Mouse (Mus musculus): ENCODE results near the gene Stoml1. TPM values are rescaled to one million over a fixed set of nuclear protein-coding genes. Genes with fewer than 3 reads are reported as not detected.
A peak's percentile ranks its signal among the peaks of the same experiment; 100 is the strongest.

Gene Stoml1
- 145 and 157 TPM in 2 replicates for total RNA-seq (2014; rRNA removed)
- polyA plus RNA-seq (2015; fragmentation: Nextera tagmentation; extraction: Ambion mirVana): 136 and 141 TPM in 2 replicates

- peak; percentile 96 for DNase-seq (ENCODE audit: low spot score)
- H3K9me3 ChIP-seq (ENCODE audit: low read length): no peaks in the 10 kb centered on the region
- peak; percentile 98 for TF ChIP-seq CTCF (IDR thresholded peaks at IDR 0.05; ENCODE audit: low read depth)
- peak; percentile 98 for ATAC-seq
- H3K36me3 ChIP-seq (ENCODE audit: insufficient read depth, low read length): peaks cover 9% of the 10 kb centered on the region; the same call in 1 of the 2 replicates
- H3K9ac ChIP-seq (replicated peaks; ENCODE audit: low read length): peak within 1 kb of the TSS; percentile 84
- no peaks in the 10 kb centered on the region for H3K27me3 ChIP-seq (ENCODE audit: insufficient read depth, low read length)
- peak within 1 kb of the TSS; percentile 65 for H3K4me2 ChIP-seq (ENCODE audit: low read depth, low read length)
- H3K4me3 ChIP-seq (ENCODE audit: low read length): peak within 1 kb of the TSS; percentile 89
- WGBS: under 1% methylated on average over 31 of the region's 31 CpGs
- peak within 1 kb of the TSS; percentile 88 for H3K27ac ChIP-seq
- H3K4me1 ChIP-seq (ENCODE audit: insufficient read depth, low read length): no peaks in the 10 kb centered on the region
These were observed at the start of gene Stoml1 for GRCm38 (mm10) chr9:58253033-58253804. Stoml1 (plus strand) TSS chr9:58253164.

GRCm38 (mm10) chr9:58203516-58204447 lies 49.2 kb upstream of the Stoml1 start, which contains the start of the genes Islr and Islr2:
Islr (minus strand) TSS chr9:58204306.
Islr2 (minus strand) TSS chr9:58204319.
- Histone ChIP-seq H3K27ac (peak within 1 kb of the TSS; percentile 78), H3K36me3 (ENCODE audit: insufficient read depth, low read length) (no peaks in the 10 kb centered on the region), H3K9me3 (ENCODE audit: low read length) (no peaks in the 10 kb centered on the region), H3K9ac (replicated peaks; ENCODE audit: low read length) (no peak within 1 kb of the TSS), H3K4me1 (ENCODE audit: insufficient read depth, low read length) (peaks cover 9% of the 10 kb centered on the region; the same call in 1 of the 2 replicates), H3K27me3 (ENCODE audit: insufficient read depth, low read length) (peaks cover 45% of the 10 kb centered on the region), H3K4me2 (ENCODE audit: low read depth, low read length) (peak within 1 kb of the TSS; percentile 49), H3K4me3 (ENCODE audit: low read length) (peak within 1 kb of the TSS; percentile 26)
- ATAC-seq: peak; percentile 50; the same call in 1 of the 2 replicates
- DNase-seq (ENCODE audit: low spot score): peak; percentile 85
- WGBS: 4% methylated on average over 42 of the region's 42 CpGs
- peak; percentile 72 for TF ChIP-seq CTCF (IDR thresholded peaks at IDR 0.05; ENCODE audit: low read depth)

GRCm38 (mm10) chr9:58204448-58205000 lies 48.4 kb upstream of the Stoml1 start:
- Histone ChIP-seq H3K9ac (replicated peaks; ENCODE audit: low read length) (no peak overlapping the region), H3K4me1 (ENCODE audit: insufficient read depth, low read length) (0 out of 2 replicates have a peak, but pooled peaks cover 4% of the 10 kb centered on the region), H3K36me3 (ENCODE audit: insufficient read depth, low read length) (no peaks in the 10 kb centered on the region), H3K4me3 (ENCODE audit: low read length) (peak overlapping the region; percentile 26), H3K27me3 (ENCODE audit: insufficient read depth, low read length) (peaks cover 40% of the 10 kb centered on the region), H3K9me3 (ENCODE audit: low read length) (no peaks in the 10 kb centered on the region), H3K27ac (0 out of 2 replicates have a peak overlapping the region, but pooled peaks have one; percentile 78), H3K4me2 (ENCODE audit: low read depth, low read length) (peak overlapping the region; percentile 49)
- peak; percentile 92 for DNase-seq (ENCODE audit: low spot score)
- WGBS: 5% methylated on average over 18 of the region's 18 CpGs
- peak; percentile 61 for ATAC-seq
- peak; percentile 96 for TF ChIP-seq CTCF (IDR thresholded peaks at IDR 0.05; ENCODE audit: low read depth)

DNA sequence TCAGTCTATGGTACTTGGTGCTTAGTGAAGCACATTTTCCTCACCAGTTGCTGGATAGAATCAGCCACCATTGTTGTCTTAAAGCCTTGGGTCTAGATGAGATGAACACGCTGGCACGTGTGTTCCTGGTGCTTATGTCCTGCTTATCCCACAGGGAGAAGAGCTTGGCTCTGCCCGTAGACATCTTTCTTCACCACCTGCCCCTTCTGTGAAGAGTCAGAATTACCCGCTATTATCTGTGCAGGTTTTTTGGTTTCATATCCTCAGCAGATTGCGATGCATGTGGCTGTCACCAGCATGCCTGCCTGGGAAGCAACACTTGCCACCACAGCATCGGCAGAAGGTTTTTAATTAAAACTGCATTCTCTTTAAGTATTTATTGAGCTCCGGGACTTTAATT lies 47.0 kb upstream of the Stoml1 start:
- Histone ChIP-seq H3K4me2 (ENCODE audit: low read depth, low read length) (no peak overlapping the region), H3K9ac (replicated peaks; ENCODE audit: low read length) (no peak overlapping the region), H3K27ac (no peak overlapping the region), H3K27me3 (ENCODE audit: insufficient read depth, low read length) (peaks cover 25% of the 10 kb centered on the region), H3K4me1 (ENCODE audit: insufficient read depth, low read length) (0 out of 2 replicates have a peak, but pooled peaks cover 4% of the 10 kb centered on the region), H3K9me3 (ENCODE audit: low read length) (no peaks in the 10 kb centered on the region), H3K4me3 (ENCODE audit: low read length) (no peak overlapping the region), H3K36me3 (ENCODE audit: insufficient read depth, low read length) (no peaks in the 10 kb centered on the region)
- TF ChIP-seq CTCF (IDR thresholded peaks at IDR 0.05; ENCODE audit: low read depth): no peak
- WGBS: 54% methylated on average over 7 of the region's 7 CpGs
- DNase-seq (ENCODE audit: low spot score) (peak; percentile 40), ATAC-seq (no peak)

GRCm38 (mm10) chr9:58209462-58210303 lies 43.3 kb upstream of the Stoml1 start:
- 74% methylated on average over 8 of the region's 8 CpGs for WGBS

More at GRCm38 (mm10) chr9:58209462-58210303, 43.3 kb upstream of the Stoml1 start:
- Histone ChIP-seq H3K27me3 (ENCODE audit: insufficient read depth, low read length) (no peaks in the 10 kb centered on the region), H3K9me3 (ENCODE audit: low read length) (no peaks in the 10 kb centered on the region), H3K4me1 (ENCODE audit: insufficient read depth, low read length) (0 out of 2 replicates have a peak, but pooled peaks cover 4% of the 10 kb centered on the region), H3K27ac (no peak overlapping the region), H3K36me3 (ENCODE audit: insufficient read depth, low read length) (no peaks in the 10 kb centered on the region), H3K9ac (replicated peaks; ENCODE audit: low read length) (no peak overlapping the region), H3K4me3 (ENCODE audit: low read length) (no peak overlapping the region), H3K4me2 (ENCODE audit: low read depth, low read length) (no peak overlapping the region)
- ATAC-seq (no peak), DNase-seq (ENCODE audit: low spot score) (no peak)
- no peak for TF ChIP-seq CTCF (IDR thresholded peaks at IDR 0.05; ENCODE audit: low read depth)
